Mouse (Mus musculus) kidney, adult 2 months (tissue): ENCODE results near the gene Sh3rf1.

Experiments
- CTCF ChIP-seq: fragments of 200-500 bp; conservative IDR thresholded peaks from 2 replicates; pipeline ENCODE4 v1.5.1; 2011; ENCODE audit warnings: low read depth, mild to moderate bottlenecking, control low read depth, low read length, moderate library complexity, mixed read lengths; ENCODE audit not compliant: insufficient read depth, insufficient read length
- POLR2A ChIP-seq: fragments of 200-500 bp; IDR thresholded peaks from one replicate; pipeline ENCODE4 v1.6.1; 2011; ENCODE audit warnings: low read depth, low read length, control low read depth

DNA sequence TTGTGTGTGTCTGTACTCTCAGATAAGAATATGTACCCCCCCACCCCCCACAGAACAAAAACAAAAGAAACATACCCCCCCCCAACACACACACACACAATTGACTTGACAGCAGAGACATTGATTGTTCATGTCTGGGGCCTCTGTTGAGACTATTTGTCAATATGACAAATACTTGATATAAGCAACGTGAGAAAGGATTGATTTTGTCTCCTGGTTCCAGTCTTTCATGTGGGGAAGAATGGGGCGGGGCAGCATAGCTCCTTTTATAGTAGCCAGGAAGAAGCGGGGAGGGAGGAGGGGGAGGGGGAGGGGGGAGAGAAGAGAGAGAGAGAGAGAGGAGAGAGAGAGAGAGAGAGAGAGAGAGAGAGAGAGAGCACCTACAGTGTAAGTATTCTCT is 15.9 kb downstream of the Sh3rf1 start:
- no peak for TF ChIP-seq CTCF
- no peak for TF ChIP-seq POLR2A
